Mouse (Mus musculus): ENCODE results near the gene Gm9112. TPM values are rescaled to one million over a fixed set of nuclear protein-coding genes. Genes with fewer than 3 reads are reported as not detected.

Gene Gm9112
- polyA plus RNA-seq, 1 experiment from 2014 or later: not detected

Other genes with a start within 250 kb of the Gm9112 start
- gene Hdac8, start 202.3 kb downstream of the Gm9112 start, polyA plus RNA-seq (2014; fragmentation: Nextera tagmentation; extraction: Ambion mirVana): 2.3 and 2.8 TPM in 2 replicates
- gene Phka1, start 63.4 kb downstream of the Gm9112 start, polyA plus RNA-seq (2014; fragmentation: Nextera tagmentation; extraction: Ambion mirVana): 5.3 and 5.9 TPM in 2 replicates
- gene Gm3880, start 20.7 kb downstream of the Gm9112 start, polyA plus RNA-seq (2014; fragmentation: Nextera tagmentation; extraction: Ambion mirVana): not detected in 2 replicates
- gene Dmrtc1b, start 230 bp upstream of the Gm9112 start, polyA plus RNA-seq (2014; fragmentation: Nextera tagmentation; extraction: Ambion mirVana): not detected in 2 replicates
- not detected in 2 replicates for gene Dmrtc1c1, start 95.3 kb upstream of the Gm9112 start, polyA plus RNA-seq (2014; fragmentation: Nextera tagmentation; extraction: Ambion mirVana)
- gene Dmrtc1c2, start 147.0 kb upstream of the Gm9112 start, polyA plus RNA-seq (2014; fragmentation: Nextera tagmentation; extraction: Ambion mirVana): not detected in 2 replicates
- not detected in 2 replicates for gene 1700031F05Rik, start 160.3 kb upstream of the Gm9112 start, polyA plus RNA-seq (2014; fragmentation: Nextera tagmentation; extraction: Ambion mirVana)
- gene Dmrtc1a, start 201.1 kb upstream of the Gm9112 start, polyA plus RNA-seq (2014; fragmentation: Nextera tagmentation; extraction: Ambion mirVana): 0.60 and 0.83 TPM in 2 replicates
- gene 1700011M02Rik, start 201.3 kb upstream of the Gm9112 start, polyA plus RNA-seq (2014; fragmentation: Nextera tagmentation; extraction: Ambion mirVana): not detected in 2 replicates
- gene 1700018G05Rik, start 220.7 kb upstream of the Gm9112 start, polyA plus RNA-seq (2014; fragmentation: Nextera tagmentation; extraction: Ambion mirVana): not detected in 2 replicates